Mouse (Mus musculus) lung, postnatal 14 days (tissue): Measurements from ENCODE around the gene Bricd5.

Experiments
- DNase-seq: peaks from one replicate; pipeline ENCODE4 v3.0.0; 2021

The Bricd5 gene

DNA sequence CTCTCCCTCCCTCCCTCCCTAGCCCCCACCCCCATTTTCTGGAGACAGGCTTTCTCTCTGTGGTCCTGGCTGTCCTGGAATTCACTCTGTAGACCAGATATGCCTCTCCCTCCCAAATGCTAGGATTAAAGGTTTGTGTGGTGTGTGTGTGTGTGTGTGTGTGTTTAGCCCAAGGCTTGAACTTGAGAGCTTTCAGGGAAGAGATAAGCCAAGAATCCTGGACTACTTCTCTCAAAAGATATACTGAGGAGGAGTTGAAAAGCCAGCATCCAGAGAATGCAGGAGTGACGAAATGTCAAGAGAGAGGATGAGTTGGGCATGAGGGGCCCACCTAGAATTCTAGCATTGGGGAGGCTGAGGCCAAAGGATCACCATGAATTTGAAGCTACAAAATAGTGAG is 10.8 kb upstream of the Bricd5 start:
- no peak for DNase-seq

DNA sequence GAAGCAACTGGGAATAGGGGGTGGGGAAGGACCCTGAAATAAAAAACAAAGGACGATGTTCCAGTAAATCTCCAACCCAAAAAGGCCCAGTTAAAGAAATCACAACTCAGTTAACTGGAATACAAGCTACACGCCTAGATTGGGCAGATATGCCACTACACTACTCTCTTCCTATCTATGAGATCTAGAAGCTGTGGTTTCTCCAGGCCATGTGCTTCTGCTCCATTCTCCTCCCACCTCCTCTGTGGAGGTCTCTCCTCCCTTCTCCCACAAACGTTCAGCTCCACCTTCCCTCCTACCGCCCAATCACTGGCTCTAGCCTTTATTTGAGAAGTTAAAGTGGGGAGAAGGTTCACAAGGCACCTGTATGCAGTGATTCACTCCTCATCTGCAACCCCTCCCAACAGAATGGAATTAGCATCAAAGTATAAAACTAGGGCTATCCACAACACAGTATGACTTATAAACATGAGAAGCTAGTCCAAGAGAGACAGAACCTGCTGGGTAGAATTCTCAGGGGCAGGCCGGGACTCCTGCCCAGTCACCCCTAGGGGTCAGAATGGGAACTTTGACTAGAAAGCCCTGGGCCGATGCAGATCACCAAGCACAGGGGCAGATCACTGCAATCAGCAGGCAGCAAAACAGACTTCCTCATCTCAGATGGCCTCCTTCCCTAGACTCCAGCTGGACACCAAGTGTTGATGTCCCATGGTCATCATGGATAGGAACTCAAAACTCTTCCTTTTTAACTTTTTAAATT is 10.1 kb upstream of the Bricd5 start:
- no peak for DNase-seq

DNA sequence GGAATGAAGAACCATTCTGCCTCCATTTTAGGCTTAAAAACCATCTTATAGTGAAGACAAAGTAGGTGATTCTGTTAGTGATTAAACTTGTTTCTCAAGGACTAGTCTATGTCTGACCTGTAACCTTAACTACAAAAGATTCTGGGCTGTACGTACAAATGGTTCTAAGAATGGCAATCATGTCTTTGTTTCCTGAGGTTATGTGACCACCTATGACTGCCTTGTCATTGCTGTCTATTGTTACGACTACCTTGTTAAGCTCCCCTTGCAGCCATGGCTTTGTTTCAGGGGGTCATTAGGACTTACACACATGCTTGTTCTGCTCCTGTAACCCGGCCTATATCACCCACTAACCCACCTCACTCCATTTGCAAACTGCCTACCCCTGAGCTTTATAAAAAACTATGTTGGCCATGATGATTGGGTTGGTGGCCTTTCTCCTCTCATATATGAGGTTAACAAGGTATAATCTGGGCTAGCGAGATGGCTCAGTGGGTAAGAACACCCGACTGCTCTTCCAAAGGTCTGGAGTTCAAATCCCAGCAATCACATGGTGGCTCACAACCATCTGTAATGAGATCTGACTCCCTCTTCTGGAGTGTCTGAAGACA is 4.9 kb upstream of the Bricd5 start:
- DNase-seq, result no peak

DNA sequence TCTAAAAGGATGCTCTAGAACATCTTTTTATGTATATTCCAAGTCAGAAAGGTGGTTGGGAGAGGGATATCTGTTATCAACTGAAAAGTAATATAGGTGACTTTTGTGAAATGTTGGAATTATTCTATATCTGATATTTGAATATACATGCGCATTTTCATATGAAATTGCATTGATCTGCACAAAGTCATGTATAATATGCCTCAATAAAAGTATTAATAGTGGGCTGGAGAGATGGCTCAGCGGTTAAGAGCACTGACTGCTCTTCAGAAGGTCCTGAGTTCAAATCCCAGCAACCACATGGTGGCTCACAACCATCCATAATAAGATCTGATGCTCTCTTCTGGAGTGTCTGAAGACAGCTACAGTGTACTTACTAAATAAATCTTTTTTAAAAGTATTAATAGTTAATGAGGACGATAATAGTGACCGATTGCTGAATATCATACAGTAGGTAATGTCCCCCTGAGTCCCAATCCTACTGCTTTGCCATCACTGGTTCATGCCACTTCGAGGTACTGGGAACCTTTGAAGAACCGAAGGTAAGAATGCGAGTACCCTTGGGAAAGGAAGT is 4.3 kb upstream of the Bricd5 start:
- no peak for DNase-seq

DNA sequence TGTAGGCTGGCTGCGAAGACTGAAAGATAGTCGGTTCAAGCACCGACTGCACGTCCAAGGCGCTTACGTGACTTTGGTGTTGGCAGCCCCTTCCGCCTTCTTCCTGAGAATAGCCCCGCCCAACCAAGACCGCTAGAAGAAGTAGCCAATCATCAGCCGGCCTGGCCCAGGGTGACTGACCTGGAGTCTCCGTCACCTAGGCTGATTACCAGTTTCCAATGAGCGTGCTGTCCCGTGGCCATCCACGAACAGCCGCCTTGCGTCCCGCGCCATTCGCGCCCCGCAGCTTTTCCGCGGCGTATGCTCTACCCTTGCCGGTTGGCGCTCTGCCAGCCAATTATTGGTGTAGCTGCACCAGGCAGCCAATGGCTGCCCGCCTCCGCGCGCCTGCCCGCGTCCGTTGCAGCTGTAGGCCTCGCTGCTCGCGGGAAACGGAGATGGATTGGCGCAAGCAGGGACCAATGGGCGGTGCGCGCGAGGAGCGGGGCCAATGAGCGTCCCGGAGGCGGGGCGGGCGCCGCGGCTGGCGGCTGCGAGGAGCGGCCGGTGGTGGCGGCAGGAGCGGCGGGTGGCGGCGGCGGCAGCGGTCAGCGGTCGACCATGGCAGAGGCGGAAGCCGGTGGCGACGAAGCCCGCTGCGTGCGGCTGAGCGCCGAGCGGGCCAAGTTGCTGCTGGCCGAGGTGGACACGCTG is 3.6 kb upstream of the Bricd5 start, which contains the start of the genes E4f1 and Pgp:
Gene E4f1, minus strand, starts transcription at position 404 of the 693 bp plus-strand sequence.
Gene Pgp, plus strand, starts transcription at position 483 of the 693 bp plus-strand sequence.
- peak; percentile 99 for DNase-seq

DNA sequence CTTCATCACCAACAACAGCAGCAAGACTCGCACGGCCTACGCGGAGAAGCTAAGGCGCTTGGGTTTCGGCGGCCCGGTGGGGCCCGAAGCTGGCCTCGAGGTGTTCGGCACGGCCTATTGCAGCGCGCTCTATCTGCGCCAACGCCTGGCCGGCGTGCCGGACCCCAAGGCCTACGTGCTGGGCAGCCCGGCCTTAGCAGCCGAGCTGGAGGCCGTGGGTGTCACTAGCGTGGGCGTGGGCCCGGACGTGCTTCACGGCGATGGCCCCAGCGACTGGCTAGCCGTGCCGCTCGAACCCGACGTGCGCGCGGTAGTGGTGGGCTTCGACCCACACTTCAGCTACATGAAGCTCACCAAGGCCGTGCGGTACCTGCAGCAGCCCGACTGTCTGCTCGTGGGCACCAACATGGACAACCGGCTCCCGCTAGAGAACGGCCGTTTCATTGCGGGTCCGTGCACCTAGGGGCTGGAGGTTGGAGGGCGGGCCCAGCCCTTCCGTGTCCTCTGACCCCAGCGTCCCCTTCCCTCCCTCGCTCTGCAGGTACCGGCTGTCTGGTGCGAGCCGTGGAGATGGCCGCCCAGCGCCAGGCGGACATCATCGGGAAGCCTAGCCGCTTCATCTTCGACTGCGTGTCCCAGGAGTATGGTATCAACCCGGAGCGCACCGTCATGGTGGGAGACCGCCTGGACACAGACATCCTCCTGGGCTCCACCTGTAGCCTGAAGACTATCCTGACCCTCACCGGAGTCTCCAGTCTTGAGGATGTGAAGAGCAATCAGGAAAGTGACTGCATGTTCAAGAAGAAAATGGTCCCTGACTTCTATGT is 2.8 kb upstream of the Bricd5 start:
- peak; percentile 30 for DNase-seq

DNA sequence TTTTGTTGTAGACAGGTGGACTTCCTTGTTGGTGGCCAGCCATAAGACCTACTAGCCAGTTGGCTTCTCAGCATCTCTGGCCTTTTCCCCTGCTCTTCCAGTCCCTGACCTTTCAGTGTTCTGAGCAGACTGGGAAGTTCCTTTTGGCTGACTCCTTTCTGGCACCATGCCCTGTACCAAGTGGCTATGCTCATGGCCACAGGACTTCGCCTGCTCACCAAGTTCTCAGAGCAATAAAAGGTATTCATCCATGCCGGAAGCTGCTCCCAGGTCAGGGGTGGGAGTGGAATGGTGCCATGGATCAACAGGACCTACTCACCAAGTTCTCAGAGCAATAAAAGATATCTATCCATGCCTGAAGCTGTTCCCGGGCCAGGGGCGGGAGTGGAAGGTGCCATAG is 1.2 kb upstream of the Bricd5 start:
- peak; percentile 57 for DNase-seq

DNA sequence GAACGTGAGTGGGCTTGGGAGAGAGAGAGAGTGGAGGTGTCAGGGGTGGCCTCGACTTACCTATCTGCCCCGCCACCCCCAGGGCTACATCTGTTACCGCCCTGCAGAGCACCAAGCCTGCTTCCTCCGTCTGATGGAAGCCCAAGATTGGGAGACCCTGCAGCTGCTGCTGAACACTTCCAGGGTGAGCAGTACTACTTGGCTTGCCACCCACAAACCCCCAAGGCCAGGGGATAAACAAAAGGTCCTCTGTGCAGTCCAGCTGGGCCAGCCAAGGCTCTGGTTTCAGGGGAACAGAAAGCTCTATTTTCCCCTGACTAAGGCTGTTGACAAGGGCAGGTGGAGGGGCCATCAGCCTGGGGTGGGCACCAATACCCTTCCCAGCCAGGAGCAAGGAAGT is 873 bp downstream of the Bricd5 start:
- no peak for DNase-seq

DNA sequence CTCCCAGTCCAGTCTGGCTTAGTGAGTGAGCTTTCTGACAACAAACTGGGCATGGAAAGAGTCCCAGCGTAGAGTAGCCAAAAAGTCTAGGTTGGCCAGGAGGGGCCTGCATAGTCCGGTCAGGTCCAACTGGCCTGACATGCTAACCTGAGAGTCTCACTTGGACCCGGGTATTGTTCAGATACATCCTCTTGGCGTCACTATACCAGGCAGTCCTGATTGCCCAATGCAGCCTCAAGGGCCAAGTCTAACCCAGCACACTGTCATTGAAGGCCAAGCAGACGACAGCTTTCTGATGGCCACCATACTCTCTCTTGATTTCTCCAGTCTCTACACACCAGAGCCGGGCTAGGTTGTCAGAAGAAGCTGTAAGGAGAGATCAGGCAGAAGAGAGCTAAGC is 1.9 kb downstream of the Bricd5 start:
- DNase-seq, result no peak

DNA sequence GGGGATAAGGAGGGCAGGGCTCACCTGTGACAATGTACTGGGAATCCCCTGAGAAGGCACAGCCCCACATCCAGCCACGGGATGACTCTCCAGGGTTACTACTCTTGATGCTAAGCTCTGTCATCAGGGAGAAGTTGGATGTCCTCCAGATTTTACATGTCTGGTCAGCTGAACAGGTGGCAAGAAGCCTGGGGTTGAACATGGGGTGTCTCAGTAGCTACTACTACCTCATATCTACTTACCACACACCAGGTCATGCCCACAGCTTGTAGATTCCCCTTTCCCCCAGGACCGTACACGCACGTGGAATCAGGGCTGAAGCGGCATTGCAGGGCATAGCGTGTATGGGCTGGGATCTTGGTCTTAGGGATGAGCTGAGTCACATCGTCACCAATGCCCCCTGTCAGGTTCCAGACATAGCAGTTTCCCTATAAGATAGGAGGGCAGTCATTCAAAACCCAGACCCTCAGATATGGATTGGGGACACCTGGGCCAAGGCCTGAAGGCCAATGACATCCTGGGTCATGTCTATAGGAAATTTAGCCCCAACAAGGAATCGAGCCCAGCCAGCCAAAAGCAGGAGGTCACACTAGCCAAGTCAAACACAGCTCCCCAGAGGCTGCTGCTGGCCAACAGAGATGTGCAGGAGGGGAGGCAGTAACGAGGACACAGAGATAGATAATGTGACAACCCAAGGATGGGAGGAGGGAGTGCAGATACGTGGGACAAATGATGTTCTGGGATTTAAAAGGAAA is 2.5 kb downstream of the Bricd5 start:
- DNase-seq, result no peak

DNA sequence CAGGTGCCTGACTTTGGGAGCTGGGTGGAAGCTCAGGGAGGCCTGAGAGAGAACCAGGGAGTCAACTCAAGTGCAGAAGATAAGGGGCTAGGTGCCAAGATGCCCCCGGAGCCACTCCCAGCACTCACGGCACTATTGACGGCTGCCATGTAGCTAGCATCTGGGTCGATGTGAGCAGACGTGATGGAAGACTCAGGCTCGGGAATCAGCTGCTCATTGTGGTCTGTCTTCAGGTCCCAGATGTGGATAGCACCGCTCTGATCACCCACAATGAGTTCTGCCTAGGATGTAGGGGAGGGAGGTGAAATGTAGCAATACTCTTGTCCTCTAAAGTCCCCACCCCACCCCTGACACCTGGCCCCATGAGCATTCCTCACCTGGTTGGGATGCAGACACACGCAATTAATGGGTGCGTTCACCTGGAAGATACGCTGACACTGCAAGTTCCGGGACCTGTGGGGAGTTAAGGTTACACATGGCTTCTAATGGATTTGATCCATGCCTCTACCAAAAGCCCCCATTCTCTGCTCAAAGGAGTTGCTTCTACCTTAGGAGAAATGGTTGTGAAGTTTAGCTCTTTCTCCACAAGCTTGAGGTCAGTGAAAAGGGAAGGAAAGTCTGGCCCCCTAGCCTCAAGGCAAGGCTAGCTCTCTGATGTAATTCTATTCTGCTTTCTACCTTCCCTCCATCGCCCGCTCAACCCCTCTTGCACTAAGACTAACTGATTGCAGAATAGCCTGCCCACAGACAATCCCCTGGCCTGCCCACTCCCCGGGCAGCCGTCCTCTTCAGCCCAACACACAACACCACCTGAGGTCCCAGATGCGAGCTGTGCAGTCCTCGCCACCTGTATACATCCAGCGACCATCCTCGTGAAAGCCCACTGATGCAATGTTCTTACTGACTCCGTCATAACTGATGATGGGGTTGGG is 3.6 kb downstream of the Bricd5 start:
- no peak for DNase-seq

DNA sequence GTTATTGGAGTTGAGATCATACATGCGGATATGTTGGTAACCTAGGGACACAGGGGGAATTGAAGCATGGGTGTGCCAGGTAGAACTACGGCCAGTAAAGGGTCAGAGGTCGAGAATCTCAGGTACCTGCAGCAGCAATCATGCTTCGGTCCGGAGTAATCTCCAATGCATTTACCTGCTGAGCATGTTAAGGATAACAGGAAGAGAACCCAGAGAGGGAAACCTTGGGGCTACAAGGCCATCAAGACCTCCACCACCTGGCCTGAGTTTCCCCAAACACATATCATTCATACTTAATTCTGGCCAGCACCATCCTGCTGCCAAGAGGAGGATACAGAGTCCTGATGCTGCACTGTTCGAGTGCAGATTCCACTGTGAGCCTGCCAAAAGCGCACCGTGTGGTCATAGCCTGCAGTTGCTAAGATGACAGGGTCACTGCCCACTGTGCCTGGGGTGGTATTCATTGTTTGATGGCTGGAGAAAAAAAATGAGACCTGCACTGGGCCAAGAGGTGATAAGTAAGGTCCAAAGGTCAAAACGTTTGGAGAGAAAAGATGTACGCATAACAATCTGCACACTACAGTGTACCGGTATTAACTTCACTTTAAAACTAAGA is 4.4 kb downstream of the Bricd5 start:
- DNase-seq, result no peak

DNA sequence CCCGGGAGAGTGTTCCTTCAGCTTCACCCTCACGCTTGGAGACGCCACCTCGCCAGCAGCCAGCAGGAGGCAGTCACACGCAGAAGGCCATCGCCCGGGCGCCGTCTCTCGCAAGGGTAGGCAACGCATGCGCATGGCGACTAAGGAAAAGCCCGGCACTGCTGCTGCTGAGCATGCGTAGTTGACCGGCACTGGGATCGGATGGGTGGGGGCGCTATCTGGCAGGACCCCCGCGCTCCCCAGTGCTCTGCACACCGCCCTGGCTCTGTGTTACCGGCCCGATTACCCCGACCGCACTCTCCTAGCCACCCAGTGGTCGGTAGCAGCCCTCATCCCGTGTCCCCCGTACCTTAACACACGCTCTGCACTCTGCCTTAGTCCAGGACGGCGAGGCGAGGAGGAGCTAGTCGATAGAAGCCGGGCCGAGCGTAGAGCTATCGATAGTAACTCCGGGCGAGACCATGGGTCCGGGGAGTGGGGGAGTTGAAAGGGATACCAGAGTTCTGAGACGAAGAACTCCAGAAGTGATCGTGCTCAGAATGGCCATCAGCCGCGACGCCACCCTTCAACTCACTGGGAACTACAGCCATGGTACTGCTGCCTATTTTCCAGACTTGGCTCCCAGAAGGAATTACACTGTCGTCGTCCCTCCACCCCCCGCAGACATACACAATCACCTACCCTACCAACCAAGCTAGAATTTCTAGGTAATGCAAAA is 5.1 kb downstream of the Bricd5 start, which contains the start of gene Mlst8:
Gene Mlst8, minus strand, starts transcription at position 416 of the 718 bp plus-strand sequence.
- peak; percentile 99 for DNase-seq

DNA sequence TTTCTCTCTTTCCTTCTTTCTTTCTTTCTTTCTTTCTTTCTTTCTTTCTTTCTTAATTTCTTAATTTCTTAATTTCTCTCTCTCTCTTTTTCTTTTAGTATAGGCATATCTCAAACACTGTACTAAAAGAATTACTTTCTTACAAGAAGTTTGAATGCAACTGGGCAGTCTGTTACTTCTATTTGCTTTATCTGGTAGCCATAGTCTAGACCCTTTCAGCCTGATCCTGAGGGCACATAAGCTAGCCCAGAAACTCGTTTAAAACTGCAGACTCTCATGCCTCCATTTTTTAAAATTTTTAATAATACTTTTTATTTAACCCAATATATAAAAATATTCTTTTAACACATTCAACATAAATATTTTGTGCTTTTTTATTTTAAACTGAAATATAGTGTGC is 5.7 kb downstream of the Bricd5 start:
- no peak for DNase-seq

DNA sequence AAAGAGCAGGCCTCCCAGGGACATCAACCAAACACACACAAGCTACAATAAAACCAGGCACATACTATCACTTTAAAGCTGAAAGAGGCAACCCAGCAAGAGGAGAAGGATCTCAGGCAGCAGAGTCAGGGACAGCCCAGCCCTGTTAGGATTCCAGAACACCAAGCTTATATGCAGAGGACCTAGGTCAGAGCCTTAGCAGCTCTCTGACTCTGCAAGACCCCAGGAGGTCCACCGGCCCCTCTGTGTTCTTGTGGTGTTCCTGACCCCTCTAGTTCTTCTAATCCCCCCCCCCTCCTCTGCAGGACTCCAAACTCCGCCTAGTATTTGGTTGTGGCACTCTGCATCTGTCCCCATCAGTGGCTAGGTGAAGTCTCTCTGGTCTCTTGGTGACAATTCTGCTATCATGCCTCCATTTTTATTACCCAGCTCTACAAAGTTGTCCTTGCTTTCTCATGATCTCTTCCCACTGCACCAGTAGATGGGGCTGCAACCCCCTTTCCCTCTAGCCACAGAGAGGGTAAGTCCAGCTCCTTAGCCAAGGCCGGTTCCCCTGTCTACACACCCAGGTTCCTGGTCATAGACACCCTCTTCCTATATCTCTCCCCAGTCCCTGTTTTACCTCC is 6.6 kb downstream of the Bricd5 start:
- no peak for DNase-seq

DNA sequence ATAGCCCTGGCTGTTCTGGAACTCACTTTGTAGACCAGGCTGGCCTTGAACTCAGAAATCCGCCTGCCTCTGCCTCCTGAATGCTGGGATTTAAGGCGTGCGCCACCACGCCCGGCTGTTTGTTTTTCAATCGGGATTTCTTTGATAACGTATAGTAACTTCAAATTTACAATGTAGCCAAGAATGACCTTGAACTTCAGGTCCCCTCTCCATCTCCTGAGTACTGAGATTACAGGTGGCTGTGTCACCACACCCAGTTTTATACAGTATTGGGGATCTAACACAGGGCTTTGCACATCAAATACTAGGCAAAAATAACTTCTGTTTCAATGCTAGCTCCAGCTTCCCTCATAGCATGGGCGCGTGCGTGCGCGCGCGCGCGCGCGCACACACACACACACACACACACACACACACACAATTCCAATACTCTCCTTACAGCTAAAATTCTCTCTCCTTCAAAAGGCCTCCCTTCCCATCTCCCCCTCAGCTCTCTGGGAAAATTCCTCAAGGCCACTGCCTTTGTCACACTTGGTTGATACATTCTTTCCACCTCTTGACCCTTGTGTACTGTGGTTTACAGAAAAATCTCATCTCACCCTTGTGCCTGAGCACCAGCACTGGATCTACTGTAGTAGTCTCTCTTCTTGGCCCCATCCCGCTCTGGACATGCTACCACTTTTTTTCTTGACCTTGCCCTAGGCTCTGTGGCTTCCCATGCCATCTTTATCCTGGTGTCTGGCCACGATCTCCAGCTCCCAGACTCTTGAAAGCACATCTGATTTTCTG is 7.5 kb downstream of the Bricd5 start:
- no peak for DNase-seq

DNA sequence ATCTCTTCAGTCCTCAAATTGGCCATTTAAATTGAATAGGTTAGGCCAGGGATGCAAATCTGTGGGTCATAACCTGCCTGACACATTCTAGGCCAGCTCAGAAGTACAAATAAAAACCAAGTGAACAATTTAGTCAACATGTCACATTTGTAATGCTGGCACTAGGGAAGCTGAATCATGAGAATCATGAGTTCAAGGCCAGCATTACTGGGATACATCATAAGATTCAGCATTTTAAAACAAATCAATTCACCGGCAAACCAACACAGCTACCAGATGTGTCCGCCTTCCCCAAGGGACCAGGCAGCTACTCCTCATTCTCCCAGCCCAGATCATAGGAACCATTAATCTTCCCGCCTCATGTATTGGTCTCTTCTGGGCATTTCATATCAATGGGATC is 9.8 kb downstream of the Bricd5 start:
- no peak for DNase-seq
